Mouse (Mus musculus) MEL (cell line): ENCODE data around the gene Enc1. TPM values are rescaled to one million over a fixed set of nuclear protein-coding genes. Genes with fewer than 3 reads are reported as not detected.

ENCODE experiments used
- DNase-seq: peaks from one replicate; pipeline ENCODE4 v3.0.0; 2011; ENCODE audit warnings: low read depth, low spot score
- H3K27ac ChIP-seq: 2 replicates; pipeline ENCODE4 v1.5.1; 2012; ENCODE audit warnings: low read depth, mild to moderate bottlenecking, control low read depth, low read length, moderate library complexity; ENCODE audit not compliant: control insufficient read depth
- H3K27me3 ChIP-seq, 2 experiments: fragments of 150-350 bp in 1 of 2; sonication (generic) in 1 of 2; 2 replicates each; pipeline ENCODE4 v1.6.1; 2012; ENCODE audit warnings: low read length in 2 of 2, mild to moderate bottlenecking in 2 of 2, improper control_type of control experiment in 1 of 2, moderate library complexity in 1 of 2; ENCODE audit not compliant: insufficient read depth in 2 of 2, control insufficient read depth in 1 of 2
- H3K36me3 ChIP-seq, 2 experiments: 2 replicates each; pipeline ENCODE4 v1.6.1; 2012 to 2014; ENCODE audit warnings: low read length in 2 of 2, improper control_type of control experiment in 1 of 2, inconsistent platforms in 1 of 2, mild to moderate bottlenecking in 1 of 2; ENCODE audit not compliant: insufficient read depth in 2 of 2, control insufficient read depth in 1 of 2
- H3K4me1 ChIP-seq, 2 experiments: fragments of 150-350 bp in 1 of 2; sonication (generic) in 1 of 2; 2 replicates each; pipeline ENCODE4 v1.6.1; 2012; ENCODE audit warnings: low read length in 2 of 2, improper control_type of control experiment in 1 of 2, mild to moderate bottlenecking in 1 of 2; ENCODE audit not compliant: insufficient read depth in 2 of 2, control insufficient read depth in 1 of 2
- H3K4me3 ChIP-seq, 2 experiments: fragments of 150-350 bp in 1 of 2; sonication (generic) in 1 of 2; 2 replicates each; pipeline ENCODE4 v1.5.1; 2012; ENCODE audit warnings: low read depth in 2 of 2, low read length in 2 of 2, mild to moderate bottlenecking in 2 of 2, moderate library complexity in 2 of 2, control low read depth in 1 of 2, improper control_type of control experiment in 1 of 2; ENCODE audit not compliant: control insufficient read depth in 1 of 2, insufficient read depth in 1 of 2
- H3K79me2 ChIP-seq: 2 replicates; pipeline ENCODE4 v1.6.1; 2012; ENCODE audit warnings: mild to moderate bottlenecking, low read length, moderate library complexity; ENCODE audit not compliant: control insufficient read depth, poor library complexity, insufficient read depth
- H3K9ac ChIP-seq: 2 replicates; pipeline ENCODE4 v1.6.1; 2012; ENCODE audit warnings: low read depth, mild to moderate bottlenecking, control low read depth, low read length, moderate library complexity; ENCODE audit not compliant: control insufficient read depth, poor library complexity, severe bottlenecking
- H3K9me3 ChIP-seq: fragments of 150-350 bp; sonication (generic); replicated peaks from 2 replicates; pipeline ENCODE4 v1.6.1; 2012; ENCODE audit warnings: mild to moderate bottlenecking, low read length, improper control_type of control experiment, moderate library complexity; ENCODE audit not compliant: insufficient read depth
- CTCF ChIP-seq, 3 experiments: IDR thresholded peaks in 2 of 3; conservative IDR thresholded peaks in 1 of 3; 2 replicates each; pipeline ENCODE4 v1.5.1; 2011 to 2012; ENCODE audit warnings: low read length in 3 of 3, low read depth in 2 of 3, mild to moderate bottlenecking in 2 of 3, improper control_type of control experiment in 1 of 3, inconsistent platforms in 1 of 3, mixed read lengths in 1 of 3, moderate library complexity in 1 of 3; ENCODE audit not compliant: control insufficient read depth in 1 of 3, insufficient read depth in 1 of 3, poor library complexity in 1 of 3, severe bottlenecking in 1 of 3
- ELF1 ChIP-seq: IDR thresholded peaks from 2 replicates; pipeline ENCODE4 v1.6.1; 2014; ENCODE audit warnings: low read depth, mild to moderate bottlenecking, inconsistent platforms, low read length, improper control_type of control experiment, moderate library complexity
- EP300 ChIP-seq, 2 experiments: IDR thresholded peaks; 2 replicates each; pipeline ENCODE4 v1.6.1; 2011; ENCODE audit warnings: improper control_type of control experiment in 2 of 2, low read length in 2 of 2, low read depth in 1 of 2, mild to moderate bottlenecking in 1 of 2
- GABPA ChIP-seq: IDR thresholded peaks from 2 replicates; pipeline ENCODE4 v1.6.1; 2012; ENCODE audit warnings: low read depth, mild to moderate bottlenecking, inconsistent platforms, low read length, improper control_type of control experiment, moderate library complexity
- HCFC1 ChIP-seq: IDR thresholded peaks from 2 replicates; pipeline ENCODE4 v1.6.1; 2012; ENCODE audit warnings: low read depth, mild to moderate bottlenecking, inconsistent platforms, low read length, improper control_type of control experiment, moderate library complexity
- JUND ChIP-seq: IDR thresholded peaks from 2 replicates; pipeline ENCODE4 v1.6.1; 2011; ENCODE audit warnings: low read depth, mild to moderate bottlenecking, improper control_type of control experiment, low read length
- MEF2A ChIP-seq: IDR thresholded peaks from 2 replicates; pipeline ENCODE4 v1.6.1; 2014; ENCODE audit warnings: low read depth, mild to moderate bottlenecking, inconsistent platforms, low read length, improper control_type of control experiment; ENCODE audit not compliant: poor library complexity, insufficient replicate concordance, severe bottlenecking; ENCODE audit errors: extremely low read depth
- MYB ChIP-seq: IDR thresholded peaks from 2 replicates; pipeline ENCODE4 v1.6.1; 2011; ENCODE audit warnings: mild to moderate bottlenecking, low read depth, low read length, improper control_type of control experiment
- MYC ChIP-seq: IDR thresholded peaks from 2 replicates; pipeline ENCODE4 v1.6.1; 2011; ENCODE audit warnings: low read depth, mild to moderate bottlenecking, low read length, improper control_type of control experiment, moderate library complexity
- POLR2AphosphoS2 ChIP-seq: IDR thresholded peaks from 2 replicates; pipeline ENCODE4 v1.6.1; 2011; ENCODE audit warnings: low read length, improper control_type of control experiment
- RCOR1 ChIP-seq: IDR thresholded peaks from 2 replicates; pipeline ENCODE4 v1.6.1; 2012; ENCODE audit warnings: low read depth, mild to moderate bottlenecking, inconsistent platforms, low read length, improper control_type of control experiment
- SMC3 ChIP-seq: IDR thresholded peaks from 2 replicates; pipeline ENCODE4 v1.6.1; 2011; ENCODE audit warnings: low read depth, low read length, improper control_type of control experiment
- TAL1 ChIP-seq: IDR thresholded peaks from 2 replicates; pipeline ENCODE4 v1.6.1; 2012; ENCODE audit warnings: mild to moderate bottlenecking, inconsistent platforms, low read length, moderate library complexity, mixed read lengths
- TBP ChIP-seq: IDR thresholded peaks from 2 replicates; pipeline ENCODE4 v1.8.0; 2011; ENCODE audit warnings: low read depth, low read length, improper control_type of control experiment
- UBTF ChIP-seq: IDR thresholded peaks from 2 replicates; pipeline ENCODE4 v1.6.1; 2012; ENCODE audit warnings: low read depth, mild to moderate bottlenecking, inconsistent platforms, low read length, improper control_type of control experiment, moderate library complexity, borderline replicate concordance; ENCODE audit not compliant: insufficient read depth
- ZNF384 ChIP-seq: IDR thresholded peaks from 2 replicates; pipeline ENCODE4 v1.6.1; 2012; ENCODE audit warnings: low read depth, mild to moderate bottlenecking, inconsistent platforms, low read length, improper control_type of control experiment
- polyA plus RNA-seq, 2 experiments: library from polyadenylated mRNA; stranded (reverse) in 1 of 2; unstranded in 1 of 2; fragments of >175 nt in 1 of 2; fragments of >200 nt in 1 of 2; gene quantifications; 2 replicates each; pipeline versions ENCODE4 v1.2.1 to v1.2.4; 2012; ENCODE audit warnings: low replicate concordance in 2 of 2, low read depth in 1 of 2; ENCODE audit not compliant: insufficient read length in 2 of 2, insufficient read depth in 1 of 2, missing spikeins in 1 of 2
- total RNA-seq: library from RNA; depleted of rRNA; stranded (reverse); fragments of 300-350 nt; gene quantifications from 2 replicates; pipeline ENCODE4 v1.2.3, GENCODE M21; 2012

The Enc1 gene
- total and polyA plus RNA-seq, 3 experiments: not detected

GRCm38 (mm10) chr13:97290747-97291146, 49.8 kb downstream of the Enc1 start:
- Histone ChIP-seq H3K79me2 (no peaks in the 10 kb centered on the region), H3K27ac (no peak overlapping the region), H3K9me3 (no peaks in the 10 kb centered on the region), H3K36me3 (no peaks in the 10 kb centered on the region), H3K4me3 (no peak overlapping the region), H3K27me3 (no peaks in the 10 kb centered on the region), H3K9ac (no peak overlapping the region), H3K4me1 (no peaks in the 10 kb centered on the region)
- TF ChIP-seq GABPA: no peak
- no peak for TF ChIP-seq SMC3
- TF ChIP-seq UBTF: no peak
- TF ChIP-seq TAL1: no peak
- DNase-seq: no peak

- H3K4me1 ChIP-seq: no peaks in the 10 kb centered on the region
- no peak overlapping the region for H3K4me3 ChIP-seq
- no peaks in the 10 kb centered on the region for H3K79me2 ChIP-seq
- no peak for DNase-seq
- H3K9ac ChIP-seq: no peak overlapping the region
- TF ChIP-seq ELF1 (no peak), MYB (no peak), TBP (no peak), HCFC1 (no peak), EP300 (IDR thresholded peaks at IDR 0.05; ENCODE audit: low read depth in 1 of 2, low read length in 2 of 2) (no peak), POLR2AphosphoS2 (no peak), MEF2A (no peak), GABPA (no peak)
- H3K27me3 ChIP-seq: no peaks in the 10 kb centered on the region
- no peaks in the 10 kb centered on the region for H3K9me3 ChIP-seq
- H3K36me3 ChIP-seq: no peaks in the 10 kb centered on the region
- H3K27ac ChIP-seq: no peak overlapping the region
Observed at GRCm38 (mm10) chr13:97291354-97291753, 50.4 kb downstream of the Enc1 start.

GRCm38 (mm10) chr13:97292026-97292425, 51.1 kb downstream of the Enc1 start:
- Histone ChIP-seq H3K9ac (no peak overlapping the region), H3K36me3 (no peaks in the 10 kb centered on the region), H3K79me2 (no peaks in the 10 kb centered on the region)
- TF ChIP-seq HCFC1 (no peak), TAL1 (no peak), ZNF384 (no peak), CTCF (IDR thresholded peaks at IDR 0.05 in 2 of 3, conservative IDR thresholded peaks at IDR 0.05 in 1 of 3; ENCODE audit: control insufficient read depth in 1 of 3, insufficient read depth in 1 of 3, low read depth in 2 of 3, low read length in 3 of 3, poor library complexity in 1 of 3, severe bottlenecking in 1 of 3) (no peak), JUND (no peak), RCOR1 (no peak), MYC (no peak), ELF1 (no peak), MYB (no peak)
- TF ChIP-seq, all 39 proteins: peak for 0
- no peaks in the 10 kb centered on the region for H3K4me1 ChIP-seq
- H3K27me3 ChIP-seq: no peaks in the 10 kb centered on the region
- H3K27ac ChIP-seq: no peak overlapping the region
- H3K4me3 ChIP-seq: no peak overlapping the region
- DNase-seq: no peak
- H3K9me3 ChIP-seq: no peaks in the 10 kb centered on the region
